Mouse (Mus musculus) thymus, postnatal 36 days (tissue): Measurements from ENCODE around the gene Tmem30b.
A peak's percentile ranks its signal among the peaks of the same experiment; 100 is the strongest.
"Not testable (repeated sequence)": the region's sequence is repeated elsewhere in the genome, so short reads cannot be mapped to it uniquely, and the experiment has no call there.

ENCODE experiments used
- DNase-seq, 2 experiments: peaks; one replicate each; pipeline ENCODE4 v3.0.0; 2022; ENCODE audit warnings: mixed read lengths in 2 of 2

Gene Tmem30b

GRCm38 (mm10) chr12:73558525-73559195, 12.5 kb upstream of the Tmem30b start:
- no peak for DNase-seq

GRCm38 (mm10) chr12:73554155-73554554, 8.0 kb upstream of the Tmem30b start:
- peak; percentile 47 to 59 for DNase-seq

- DNase-seq, result no peak
Observed at GRCm38 (mm10) chr12:73548259-73548658, 2.1 kb upstream of the Tmem30b start.

- DNase-seq, result no peak
Observed at GRCm38 (mm10) chr12:73547646-73548045, 1.5 kb upstream of the Tmem30b start.

GRCm38 (mm10) chr12:73545672-73546085, 513 bp downstream of the Tmem30b start:
- DNase-seq, result peak; percentile 52 to 54

GRCm38 (mm10) chr12:73544736-73545671, 1.2 kb downstream of the Tmem30b start:
- no peak for DNase-seq

GRCm38 (mm10) chr12:73543191-73543590, 3.0 kb downstream of the Tmem30b start:
- no peak for DNase-seq

- no peak for DNase-seq
Observed at GRCm38 (mm10) chr12:73540402-73540801, 5.8 kb downstream of the Tmem30b start.

- DNase-seq, result no peak
Observed at GRCm38 (mm10) chr12:73539151-73539550, 7.0 kb downstream of the Tmem30b start.

- not testable (repeated sequence) for DNase-seq
Observed at GRCm38 (mm10) chr12:73538139-73538508, 8.1 kb downstream of the Tmem30b start.

- peak in 1 of 2 experiments; percentile 31 for DNase-seq
Observed at GRCm38 (mm10) chr12:73537499-73538138, 8.6 kb downstream of the Tmem30b start.

GRCm38 (mm10) chr12:73534591-73534990, 11.6 kb downstream of the Tmem30b start:
- DNase-seq, result peak; percentile 32 to 49

- DNase-seq, result no peak
Observed at GRCm38 (mm10) chr12:73531889-73532479, 14.2 kb downstream of the Tmem30b start.

- no peak for DNase-seq
Observed at GRCm38 (mm10) chr12:73529590-73529989, 16.6 kb downstream of the Tmem30b start.

GRCm38 (mm10) chr12:73529131-73529530, 17.1 kb downstream of the Tmem30b start:
- DNase-seq, result no peak

- not testable (repeated sequence) for DNase-seq
Observed at GRCm38 (mm10) chr12:73528142-73528541, 18.1 kb downstream of the Tmem30b start.

- DNase-seq, result no peak
Observed at GRCm38 (mm10) chr12:73525254-73525885, 20.8 kb downstream of the Tmem30b start.

GRCm38 (mm10) chr12:73523066-73523465, 23.1 kb downstream of the Tmem30b start:
- DNase-seq, result no peak

- no peak for DNase-seq
Observed at GRCm38 (mm10) chr12:73521944-73522343, 24.2 kb downstream of the Tmem30b start.

GRCm38 (mm10) chr12:73521238-73521841, 24.9 kb downstream of the Tmem30b start:
- DNase-seq, result no peak

- DNase-seq, result no peak
Observed at GRCm38 (mm10) chr12:73517768-73518167, 28.4 kb downstream of the Tmem30b start.
